Mouse (Mus musculus): ENCODE results near the gene Lmbr1l.

Lmbr1l gene

DNA sequence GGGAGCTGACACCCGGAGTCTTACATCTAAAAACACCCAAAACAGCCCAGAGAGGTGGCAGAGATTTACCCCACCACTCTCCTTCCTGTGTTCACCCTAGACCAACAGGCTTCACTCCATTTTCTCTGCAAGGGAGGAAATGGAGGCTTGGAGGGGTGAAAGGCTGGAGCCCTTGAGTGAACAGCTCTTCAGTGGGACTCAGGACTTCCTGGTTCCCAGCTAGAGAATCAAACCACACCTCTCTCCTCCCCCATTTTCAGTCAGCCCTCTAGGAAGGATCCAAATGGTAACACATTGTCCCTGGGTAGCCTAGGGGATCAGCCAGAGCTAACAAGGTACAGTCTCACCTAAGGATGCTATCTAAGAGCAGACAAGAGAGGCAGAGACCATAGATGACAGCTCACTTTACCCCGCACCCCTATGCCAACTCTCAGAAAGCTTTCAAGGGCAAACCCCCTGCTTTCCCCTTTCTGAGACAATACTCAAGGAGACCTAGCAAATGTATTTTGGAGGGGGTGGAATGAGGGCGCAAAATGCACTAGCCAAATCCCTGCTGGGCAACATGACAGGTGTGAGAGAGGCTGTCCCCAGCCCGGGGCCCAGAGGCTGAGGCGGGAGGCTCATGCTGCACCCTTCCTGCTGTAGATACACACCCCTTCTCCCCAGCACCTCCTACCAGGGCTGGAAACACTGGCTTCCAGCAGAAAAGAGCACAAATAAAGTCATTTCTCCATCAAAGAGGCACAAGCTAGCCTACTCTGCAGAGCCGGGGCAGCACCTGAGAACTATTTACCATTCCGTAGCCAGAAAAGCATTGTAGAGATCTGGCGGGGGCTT is 48.5 kb downstream of the Lmbr1l start:
- DNase-seq (ENCODE audit: low read depth), result no peak

DNA sequence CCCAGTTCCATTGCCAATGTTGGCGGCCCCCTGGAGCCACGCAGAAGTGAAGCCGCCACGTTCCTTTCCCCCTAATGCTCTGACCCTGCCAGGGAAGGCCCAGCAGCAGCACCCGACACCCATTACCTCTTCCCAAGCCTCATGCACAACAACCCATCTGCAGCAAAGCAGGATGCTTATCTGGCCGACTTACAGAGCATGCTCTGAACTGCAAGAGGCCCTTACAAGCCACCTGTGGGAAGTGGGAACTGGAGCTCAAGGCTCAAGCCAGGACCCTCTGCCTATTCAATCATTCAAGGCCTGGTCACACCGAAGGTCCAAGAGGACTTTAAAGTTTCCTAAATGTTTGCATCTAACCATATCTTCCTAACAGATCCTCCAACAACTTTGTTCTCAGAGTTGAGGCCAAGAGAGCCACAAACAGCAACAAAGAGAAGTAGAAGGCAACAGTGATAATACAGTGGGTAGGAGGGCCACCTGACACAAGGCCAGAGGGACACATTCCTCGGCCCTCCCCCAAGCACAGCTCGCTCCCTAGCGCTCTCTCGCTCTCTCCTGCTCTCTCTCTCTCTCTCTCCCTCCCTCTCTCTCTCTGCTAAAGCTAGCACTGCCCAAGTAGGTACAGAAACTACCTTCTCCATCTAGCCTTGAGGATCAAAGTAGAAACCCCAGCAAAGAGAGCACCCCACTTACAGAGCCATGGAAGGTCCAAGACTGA is 49.5 kb downstream of the Lmbr1l start:
- DNase-seq (ENCODE audit: low read depth), result no peak

- DNase-seq (ENCODE audit: low read depth), result peak; percentile 47
These were observed 50.7 kb downstream of the Lmbr1l start for GRCm38 (mm10) chr15:98867321-98867720.

DNA sequence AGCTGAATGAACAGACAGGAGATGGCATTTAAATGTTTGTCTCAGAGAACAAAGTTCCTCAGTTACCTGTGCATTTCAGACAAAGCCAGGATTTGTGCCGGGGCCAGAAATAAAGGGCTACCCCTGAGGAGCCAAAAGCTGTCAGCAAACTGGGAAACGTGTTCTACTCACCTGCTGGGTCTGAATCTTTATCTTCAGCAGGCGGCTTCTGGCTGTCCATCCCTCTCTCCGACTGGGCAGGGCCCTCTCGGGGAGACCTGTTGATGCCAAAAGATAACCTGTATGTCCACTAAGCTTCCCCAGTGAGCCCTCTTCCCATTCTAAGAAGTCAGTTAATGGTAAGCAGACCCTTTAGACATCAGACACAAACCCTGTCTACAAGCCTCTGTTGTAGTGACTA is 51.5 kb downstream of the Lmbr1l start:
- no peak for DNase-seq (ENCODE audit: low read depth)

- no peak for DNase-seq (ENCODE audit: low read depth)
These were observed 52.3 kb downstream of the Lmbr1l start for GRCm38 (mm10) chr15:98865771-98866170.

GRCm38 (mm10) chr15:98864951-98865350 is 53.1 kb downstream of the Lmbr1l start:
- no peak for DNase-seq (ENCODE audit: low read depth)

DNA sequence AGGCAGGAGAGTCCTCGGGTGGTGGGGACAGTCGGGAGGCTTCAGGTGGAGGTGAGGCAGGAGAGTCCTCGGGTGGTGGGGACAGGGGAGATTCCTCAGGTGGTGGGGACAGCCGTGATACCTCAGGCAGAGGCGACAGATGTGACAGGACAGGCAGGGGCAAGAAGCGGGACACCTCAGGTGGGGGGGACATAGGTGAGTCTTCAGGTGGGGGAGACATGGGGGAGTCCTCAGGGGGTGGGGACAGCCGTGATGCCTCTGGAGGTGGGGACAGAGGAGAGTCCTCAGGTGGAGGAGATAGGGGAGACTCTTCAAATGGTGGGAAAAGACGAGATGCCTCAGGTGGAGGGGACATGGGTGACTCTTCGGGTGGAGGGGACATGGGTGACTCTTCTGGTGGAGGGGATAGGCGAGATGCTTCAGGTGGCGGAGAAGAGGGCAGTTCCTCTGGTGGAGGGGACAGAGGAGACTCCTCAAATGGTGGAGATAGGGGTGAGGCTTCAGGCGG is 54.5 kb downstream of the Lmbr1l start:
- no peak for DNase-seq (ENCODE audit: low read depth)

DNA sequence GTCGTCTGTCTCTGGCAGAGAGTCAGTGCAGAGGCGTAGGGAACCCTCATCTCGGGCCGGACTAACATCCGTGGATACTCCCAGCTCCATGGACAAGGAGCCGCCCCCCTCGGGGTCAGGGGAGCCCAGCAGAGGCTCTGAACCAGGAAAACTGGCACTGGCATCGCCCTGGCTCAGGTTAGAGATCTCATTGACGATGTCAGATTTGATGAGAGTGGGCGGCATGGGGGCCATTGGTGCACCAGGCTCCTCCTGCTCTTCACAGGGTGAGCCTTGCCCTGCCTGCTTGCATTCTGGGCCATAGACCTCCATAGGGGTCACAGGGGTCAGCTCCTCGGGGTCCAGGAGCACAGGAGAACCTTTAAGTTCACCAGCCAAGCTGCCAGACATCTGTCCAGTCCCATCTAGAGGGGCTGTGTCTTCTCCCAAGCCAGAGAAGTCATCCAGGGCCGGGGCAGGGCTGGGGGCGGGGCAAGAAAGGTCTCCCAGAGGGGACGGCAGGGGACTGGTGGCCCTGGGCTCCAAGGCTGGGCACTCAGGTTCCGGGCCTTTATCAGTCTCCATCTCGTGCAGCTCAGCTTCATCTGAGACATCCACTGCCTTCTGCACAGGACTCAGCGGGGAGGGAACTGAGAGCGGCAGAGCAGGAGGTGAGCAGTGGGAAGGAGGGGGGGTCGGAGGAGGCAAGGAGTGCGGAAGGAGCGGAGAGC is 56.2 kb downstream of the Lmbr1l start:
- no peak for DNase-seq (ENCODE audit: low read depth)

GRCm38 (mm10) chr15:98860921-98861320 is 57.1 kb downstream of the Lmbr1l start:
- no peak for DNase-seq (ENCODE audit: low read depth)

DNA sequence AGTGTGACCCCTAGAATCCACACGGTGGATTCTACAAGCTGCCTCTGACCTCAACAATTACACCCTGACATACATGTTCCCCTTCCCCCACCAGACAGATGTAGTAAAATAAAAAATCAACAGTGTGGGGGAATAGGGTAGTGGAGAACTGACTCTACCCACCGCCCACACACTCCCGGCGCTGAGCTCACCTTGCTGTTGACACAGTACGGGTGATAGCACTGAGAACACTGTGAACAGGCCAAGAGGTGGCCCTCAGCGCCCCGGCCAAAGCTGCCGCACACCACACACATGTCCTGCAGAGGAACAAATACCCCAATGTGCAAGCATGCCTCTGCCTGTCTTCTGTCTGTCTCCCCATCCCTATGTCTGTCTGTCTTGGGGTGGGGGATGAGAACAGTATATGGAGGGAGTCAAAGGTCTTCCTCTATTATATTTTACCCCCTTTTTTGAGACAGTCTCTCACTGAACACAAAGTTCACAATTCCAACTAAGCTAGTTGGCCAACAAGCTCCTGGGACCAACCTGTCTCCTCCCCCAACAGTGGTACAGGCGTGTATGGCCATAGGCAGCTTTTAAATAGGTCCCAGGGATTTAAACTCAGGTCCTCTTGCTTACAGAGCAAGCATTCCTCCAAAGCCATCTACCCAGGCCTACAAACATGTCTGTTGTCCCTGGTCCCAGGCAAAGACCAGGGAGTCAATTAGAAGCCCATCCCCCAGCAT is 58.5 kb downstream of the Lmbr1l start:
- no peak for DNase-seq (ENCODE audit: low read depth)

DNA sequence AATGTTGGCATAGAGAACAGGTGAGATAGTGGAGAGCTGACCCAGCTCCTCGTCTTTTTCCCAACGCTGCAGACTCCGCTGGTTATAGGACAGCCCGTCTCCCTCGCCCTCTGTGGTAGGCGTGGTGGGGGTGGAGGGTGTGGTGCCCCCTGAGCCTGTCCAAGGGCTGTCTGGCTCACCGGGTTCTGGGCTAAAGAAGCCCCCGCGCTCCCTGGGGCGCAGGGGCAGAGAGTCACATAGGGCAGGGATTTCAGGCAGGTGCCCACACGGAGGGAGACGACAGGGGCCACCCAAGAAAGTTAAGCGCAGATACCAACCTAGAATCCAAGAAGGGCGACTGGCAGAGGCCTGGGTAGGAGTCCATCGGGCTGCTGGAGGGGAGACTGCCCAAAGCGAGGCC is 63.8 kb downstream of the Lmbr1l start:
- DNase-seq (ENCODE audit: low read depth), result no peak
